Comparison of ENCODE assay signal across 18 mouse cellular contexts in genomic region chr3:9398271-9398670, GRCm38 (mm10).
A peak's percentile ranks its signal among the peaks of the same experiment; 100 is the strongest.
DNase-seq lines count a peak whose midpoint lies in the region; ATAC-seq and TF ChIP-seq lines count a peak whose summit lies in the region.
"Had no signal": no experiment of that assay in that cellular context is flagged by ENCODE, and none has a peak within 500 bp of the region (broad histone marks: within the 10 kb centered on the region; RNA-seq: fewer than 3 reads in every experiment).

No protein-coding gene starts in this region.

- no peak for TF ChIP-seq CTCF in gastrocnemius, adult 2 months (IDR thresholded peaks at IDR 0.05)

- peak; percentile 23; the same call in 1 of the 2 replicates for ATAC-seq in megakaryocyte, adult 5-6 weeks (ENCODE audit: poor library complexity, severe bottlenecking)
- ATAC-seq: forebrain, embryonic 15.5 days had no signal

- no peak overlapping the region for H3K4me3 ChIP-seq in gastrocnemius, adult 2 months
- H3K4me3 ChIP-seq: embryonic facial prominence, embryonic 10.5 days; erythroblast, embryonic 14.5 days; forebrain, embryonic 15.5 days; hindbrain, embryonic 15.5 days; neural tube, embryonic 13.5 days had no signal

- no peak overlapping the region for H3K27ac ChIP-seq in gastrocnemius, adult 2 months
- H3K27ac ChIP-seq: embryonic facial prominence, embryonic 10.5 days; forebrain, embryonic 15.5 days; hindbrain, embryonic 15.5 days; neural tube, embryonic 13.5 days had no signal

- intact Hi-C loops in gastrocnemius, adult 2 months (cut with DNase I) = loop anchor here (5.0 kb wide), 1 partner anchor 549 kb away; no protein-coding TSS in a partner anchor
- intact Hi-C loops in left cerebral cortex, postnatal 25 days (cut with DNase I) = loop anchor here (1.0 kb wide), 1 partner anchor 307 kb away; no protein-coding TSS in a partner anchor

- DNase-seq in adrenal gland, postnatal 36 days = peak; percentile 15 to 17
- DNase-seq in adrenal gland, postnatal 25 days = no peak
- DNase-seq in 3T3-L1 (ENCODE audit: low read depth, low spot score) (peak; percentile 60), MN1 (ENCODE audit: low spot score) (peak; percentile 43)
- no peak for DNase-seq in gastrocnemius, adult 2 months
- DNase-seq in left cerebral cortex, postnatal 25 days (ENCODE audit: low spot score in 2 of 2) = no peak
- DNase-seq: cerebellum, postnatal 36 days; gastrocnemius, postnatal 14 days; kidney, adult 2 months; kidney, postnatal 4 days; lung, embryonic 14.5 days; thymus, postnatal 14 days had no signal

Comparison
In these comparisons a context has a peak if more than half of its experiments do, and no peak if none do; other contexts are left out.
1. DNase-seq: peak in adrenal gland, postnatal 36 days (2 of 2), 3T3-L1 (single experiment) and MN1 (single experiment); none in adrenal gland, postnatal 25 days (single experiment), gastrocnemius, adult 2 months (single experiment) and left cerebral cortex, postnatal 25 days (0 of 2).